Mouse (Mus musculus) ES-E14 (cell line): Measurements from ENCODE around the gene Gtf2h4.

Experiments
- CHD2 ChIP-seq: IDR thresholded peaks from 2 replicates; pipeline ENCODE4 v1.6.1; 2014; ENCODE audit warnings: mild to moderate bottlenecking, low read depth, low read length, inconsistent platforms
- HCFC1 ChIP-seq: IDR thresholded peaks from 2 replicates; pipeline ENCODE4 v1.6.1; 2012; ENCODE audit warnings: low read length, inconsistent platforms, borderline replicate concordance; ENCODE audit not compliant: insufficient read depth
- MAFK ChIP-seq: IDR thresholded peaks from 2 replicates; pipeline ENCODE4 v1.6.1; 2014; ENCODE audit warnings: mild to moderate bottlenecking, low read depth, low read length, inconsistent platforms; ENCODE audit not compliant: insufficient read depth
- ZC3H11A ChIP-seq: IDR thresholded peaks from 2 replicates; pipeline ENCODE4 v1.6.1; 2012; ENCODE audit warnings: low read depth, mild to moderate bottlenecking, inconsistent platforms, low read length, borderline replicate concordance
- ZNF384 ChIP-seq: IDR thresholded peaks from 2 replicates; pipeline ENCODE4 v1.6.1; 2012; ENCODE audit warnings: low read depth, low read length, inconsistent platforms

DNA sequence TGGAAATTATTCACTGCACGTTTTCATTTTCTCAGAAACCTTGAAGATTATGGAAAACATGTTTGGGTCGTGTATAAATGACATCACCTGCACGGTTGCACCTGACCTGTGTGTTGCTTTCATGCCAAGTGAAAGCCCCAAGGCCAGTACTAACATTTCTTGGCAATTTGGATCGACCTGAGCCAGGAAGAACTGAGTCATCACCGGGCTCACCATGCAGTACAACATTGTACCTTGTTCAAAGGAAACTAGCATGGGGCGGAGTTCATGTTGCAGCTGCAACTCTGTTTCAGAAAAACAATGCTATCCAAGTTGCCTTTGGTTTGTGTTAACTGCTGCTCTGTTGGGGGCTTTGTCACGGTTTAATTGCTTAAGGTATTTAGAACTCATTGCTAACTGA lies 34.4 kb upstream of the Gtf2h4 start:
- TF ChIP-seq ZNF384 (no peak), ZC3H11A (no peak), HCFC1 (no peak), MAFK (no peak), CHD2 (no peak)
